ENCODE assay signal across 13 mouse cellular contexts in genomic region chr11:83639533-83639932, GRCm38 (mm10). TPM values are rescaled to one million over a fixed set of nuclear protein-coding genes. Genes with fewer than 3 reads are reported as not detected.
A peak's percentile ranks its signal among the peaks of the same experiment; 100 is the strongest.
DNase-seq lines count a peak whose midpoint lies in the region; ATAC-seq and TF ChIP-seq lines count a peak whose summit lies in the region.
"Had no signal": no experiment of that assay in that cellular context is flagged by ENCODE, and none has a peak within 500 bp of the region (broad histone marks: within the 10 kb centered on the region; RNA-seq: fewer than 3 reads in every experiment).

No protein-coding gene starts in this region.

- H3K9ac ChIP-seq in kidney, postnatal 0 days (ENCODE audit: low read depth, low read length): no peak overlapping the region
- H3K9ac ChIP-seq in kidney, embryonic 14.5 days (ENCODE audit: low read depth, low read length): no peak overlapping the region
- H3K9ac ChIP-seq: heart, embryonic 13.5 days; liver, embryonic 13.5 days; neural tube, embryonic 12.5 days had no signal

- H3K27ac ChIP-seq in kidney, postnatal 0 days: no peak overlapping the region
- H3K27ac ChIP-seq in kidney, embryonic 14.5 days (ENCODE audit: low read depth, low read length): no peak overlapping the region
- H3K27ac ChIP-seq: heart, embryonic 13.5 days; liver, embryonic 13.5 days; neural tube, embryonic 12.5 days had no signal

- H3K27me3 ChIP-seq in kidney, postnatal 0 days (ENCODE audit: insufficient read depth, low read length): no peaks in the 10 kb centered on the region
- no peaks in the 10 kb centered on the region for H3K27me3 ChIP-seq in kidney, embryonic 14.5 days (ENCODE audit: control insufficient read depth, insufficient read depth, low read length)
- H3K27me3 ChIP-seq: heart, embryonic 13.5 days; liver, embryonic 13.5 days; neural tube, embryonic 12.5 days had no signal

- 80% methylated on average over 3 of the region's 3 CpGs for WGBS in kidney, postnatal 0 days
- WGBS in kidney, embryonic 14.5 days: 80% methylated on average over 3 of the region's 3 CpGs

- no peaks in the 10 kb centered on the region; the same call in 1 of the 2 replicates for H3K4me1 ChIP-seq in kidney, postnatal 0 days (replicated peaks; ENCODE audit: insufficient read depth, low read length)
- H3K4me1 ChIP-seq in kidney, embryonic 14.5 days (ENCODE audit: control insufficient read depth, insufficient read depth, low read length): no peaks in the 10 kb centered on the region; the same call in 1 of the 2 replicates
- H3K4me1 ChIP-seq: liver, embryonic 13.5 days; neural tube, embryonic 12.5 days had no signal

- no peak for ATAC-seq in kidney, postnatal 0 days (replicated peaks; ENCODE audit: low FRiP score, low read depth)
- no peak for ATAC-seq in kidney, embryonic 14.5 days (ENCODE audit: low FRiP score, low TSS enrichment)

- H3K36me3 ChIP-seq in kidney, postnatal 0 days (ENCODE audit: insufficient read depth, low read length): no peaks in the 10 kb centered on the region
- no peaks in the 10 kb centered on the region for H3K36me3 ChIP-seq in kidney, embryonic 14.5 days (ENCODE audit: control insufficient read depth, insufficient read depth, low read length)
- H3K36me3 ChIP-seq: heart, embryonic 13.5 days; liver, embryonic 13.5 days; neural tube, embryonic 12.5 days had no signal

- H3K4me3 ChIP-seq in kidney, postnatal 0 days (replicated peaks; ENCODE audit: low read depth, low read length): no peak overlapping the region
- H3K4me3 ChIP-seq in kidney, embryonic 14.5 days (ENCODE audit: low read length): no peak overlapping the region
- H3K4me3 ChIP-seq: heart, embryonic 13.5 days; liver, embryonic 13.5 days; neural tube, embryonic 12.5 days had no signal

- TF ChIP-seq CTCF in kidney, postnatal 0 days (IDR thresholded peaks at IDR 0.05; ENCODE audit: low read depth): peak; percentile 61

- peak; percentile 32 for DNase-seq in kidney, postnatal 0 days (ENCODE audit: low spot score)
- peak; percentile 56 for DNase-seq in CD4-positive, CD25-positive, alpha-beta regulatory T cell, adult 2 months (ENCODE audit: low read depth, low spot score)
- DNase-seq in adipocyte (ENCODE audit: low spot score): peak; percentile 28
- DNase-seq in spleen, postnatal 4 days (ENCODE audit: low spot score in 2 of 2): peak; percentile 23 to 66
- DNase-seq in left cerebral cortex, adult 8-10 months (ENCODE audit: low spot score in 2 of 2): no peak
- no peak for DNase-seq in cerebellum, adult 8-10 months
- no peak for DNase-seq in frontal cortex, postnatal 14 days (ENCODE audit: low spot score in 2 of 2)
- DNase-seq: cerebellum, adult 11 months; liver, embryonic 13.5 days had no signal

- H3K9me3 ChIP-seq in kidney, postnatal 0 days (replicated peaks; ENCODE audit: low read length): no peaks in the 10 kb centered on the region
- H3K9me3 ChIP-seq in kidney, embryonic 14.5 days (ENCODE audit: control insufficient read depth, low read length): no peaks in the 10 kb centered on the region
- H3K9me3 ChIP-seq: heart, embryonic 13.5 days; liver, embryonic 13.5 days; neural tube, embryonic 12.5 days had no signal

- no peak overlapping the region for H3K4me2 ChIP-seq in kidney, postnatal 0 days (ENCODE audit: low read length)
- H3K4me2 ChIP-seq in kidney, embryonic 14.5 days (replicated peaks; ENCODE audit: low read depth, low read length): no peak overlapping the region
- H3K4me2 ChIP-seq: heart, embryonic 13.5 days; liver, embryonic 13.5 days; neural tube, embryonic 12.5 days had no signal

RNA-seq across cellular contexts. Expression of gene Rpl9-ps1, which starts 5.9 kb away (rescaled TPM):
- polyA plus RNA-seq in kidney, postnatal 0 days (2015; fragmentation: Nextera tagmentation; extraction: Ambion mirVana): not detected in 2 replicates
- not detected in 2 replicates for polyA plus RNA-seq in kidney, embryonic 14.5 days (2014; fragmentation: Nextera tagmentation; extraction: Ambion mirVana)
- not detected for total RNA-seq in left cerebral cortex, adult 8-10 months (2022)
- total RNA-seq: layer of hippocampus, adult 18-20 months had no signal
- polyA plus RNA-seq: heart, embryonic 13.5 days; liver, embryonic 13.5 days; neural tube, embryonic 12.5 days had no signal

RNA-seq across cellular contexts. Expression of gene Ccl3, which starts 9.6 kb away (rescaled TPM):
- 0.55 and 1.3 TPM in 2 replicates for polyA plus RNA-seq in kidney, postnatal 0 days (2015; fragmentation: Nextera tagmentation; extraction: Ambion mirVana)
- 0.49 and 0.97 TPM in 2 replicates for polyA plus RNA-seq in kidney, embryonic 14.5 days (2014; fragmentation: Nextera tagmentation; extraction: Ambion mirVana)
- total RNA-seq in left cerebral cortex, adult 8-10 months (2022): 10 to 100 TPM in 1 of 4 experiments, 1 to 10 TPM in 1, under 1 TPM in 1, not detected in 1; 0.51 to 10.8 (median 8.0) TPM
- total RNA-seq: layer of hippocampus, adult 18-20 months had no signal

RNA-seq across cellular contexts. Expression of gene Ccl4, which starts 22.9 kb away (rescaled TPM):
- 0.94 and 1.7 TPM in 2 replicates for polyA plus RNA-seq in kidney, postnatal 0 days (2015; fragmentation: Nextera tagmentation; extraction: Ambion mirVana)
- polyA plus RNA-seq in kidney, embryonic 14.5 days (2014; fragmentation: Nextera tagmentation; extraction: Ambion mirVana): 1.8 TPM in 1 of 2 replicates, not detected in the other
- 1 to 10 TPM in 2 of 4 experiments, not detected in 2; 2.9 to 5.1 TPM for total RNA-seq in left cerebral cortex, adult 8-10 months (2022)
- total RNA-seq: layer of hippocampus, adult 18-20 months had no signal

RNA-seq across cellular contexts. Expression of gene Ccl6, which starts 46.6 kb away (rescaled TPM):
- 9.5 and 12.0 TPM in 2 replicates for polyA plus RNA-seq in kidney, postnatal 0 days (2015; fragmentation: Nextera tagmentation; extraction: Ambion mirVana)
- polyA plus RNA-seq in kidney, embryonic 14.5 days (2014; fragmentation: Nextera tagmentation; extraction: Ambion mirVana): 4.4 and 4.6 TPM in 2 replicates
- 10 to 100 TPM in 2 of 4 experiments, 1 to 10 TPM in 1, under 1 TPM in 1; 0.65 to 29.6 (median 13.0) TPM for total RNA-seq in left cerebral cortex, adult 8-10 months (2022)

Comparison
In these comparisons a context has a peak if more than half of its experiments do, and no peak if none do; other contexts are left out.
1. DNase-seq: peak in kidney, postnatal 0 days (single experiment), CD4-positive, CD25-positive, alpha-beta regulatory T cell, adult 2 months (single experiment), adipocyte (single experiment) and spleen, postnatal 4 days (2 of 2); none in left cerebral cortex, adult 8-10 months (0 of 2), cerebellum, adult 8-10 months (single experiment) and frontal cortex, postnatal 14 days (0 of 2).